Mouse (Mus musculus) CH12.LX (cell line): ENCODE results near the gene Pex19. TPM values are rescaled to one million over a fixed set of nuclear protein-coding genes. Genes with fewer than 3 reads are reported as not detected.

Experiments used
- DNase-seq: peaks from one replicate; pipeline ENCODE4 v3.0.0-alpha.2; 2013; ENCODE audit errors: extremely low read depth
- H3K27ac ChIP-seq: 2 replicates; pipeline ENCODE4 v1.5.1; 2012; ENCODE audit warnings: low read depth, mild to moderate bottlenecking, control low read depth, moderate library complexity; ENCODE audit not compliant: insufficient read depth
- H3K27me3 ChIP-seq: replicated peaks from 2 replicates; pipeline ENCODE3; 2012; ENCODE audit warnings: inconsistent platforms
- H3K36me3 ChIP-seq, 2 experiments: replicated peaks in 1 of 2; 2 replicates each; pipeline versions ENCODE3 to v1.6.1; 2012; ENCODE audit warnings: inconsistent platforms in 1 of 2, low read length in 1 of 2, mild to moderate bottlenecking in 1 of 2, mixed read lengths in 1 of 2, moderate library complexity in 1 of 2; ENCODE audit not compliant: control insufficient read depth in 1 of 2, insufficient read depth in 1 of 2
- H3K4me1 ChIP-seq, 2 experiments: 2 replicates each; pipeline ENCODE4 v1.6.1; 2012; ENCODE audit warnings: inconsistent platforms in 1 of 2, moderate library complexity in 1 of 2; ENCODE audit not compliant: insufficient read depth in 2 of 2, control insufficient read depth in 1 of 2
- H3K4me2 ChIP-seq: 2 replicates; pipeline ENCODE4 v1.6.1; 2012; ENCODE audit warnings: low read depth, mild to moderate bottlenecking, control low read depth; ENCODE audit not compliant: poor library complexity, insufficient read depth, severe bottlenecking
- H3K4me3 ChIP-seq, 3 experiments: fragments of 150-350 bp in 1 of 3; sonication (generic) in 1 of 3; replicated peaks in 1 of 3; 2 replicates each; pipeline versions ENCODE3 to v1.5.1; 2011 to 2012; ENCODE audit warnings: low read depth in 2 of 3, low read length in 2 of 3, mild to moderate bottlenecking in 2 of 3, moderate library complexity in 2 of 3, control low read depth in 1 of 3, improper control_type of control experiment in 1 of 3, inconsistent platforms in 1 of 3, mixed read lengths in 1 of 3; ENCODE audit not compliant: poor library complexity in 1 of 3
- H3K79me2 ChIP-seq: replicated peaks from 2 replicates; pipeline ENCODE4 v1.6.1; 2012; ENCODE audit warnings: mild to moderate bottlenecking, moderate library complexity; ENCODE audit not compliant: control insufficient read depth, poor library complexity, insufficient read depth, severe bottlenecking; ENCODE audit errors: extremely low read depth
- H3K9ac ChIP-seq: 2 replicates; pipeline ENCODE4 v1.6.1; 2012; ENCODE audit warnings: low read depth, mild to moderate bottlenecking, control low read depth, moderate library complexity; ENCODE audit not compliant: insufficient read depth
- H3K9me3 ChIP-seq: replicated peaks from 2 replicates; pipeline ENCODE3; 2012; ENCODE audit warnings: low read length, inconsistent platforms, mixed read lengths
- BHLHE40 ChIP-seq: IDR thresholded peaks from 2 replicates; pipeline ENCODE4 v1.6.1; 2011; ENCODE audit warnings: mild to moderate bottlenecking, low read depth, low read length, improper control_type of control experiment
- CTCF ChIP-seq, 2 experiments: IDR thresholded peaks in 1 of 2; conservative IDR thresholded peaks in 1 of 2; 2 replicates each; pipeline ENCODE4 v1.5.1; 2011 to 2012; ENCODE audit warnings: low read depth in 2 of 2, low read length in 2 of 2, improper control_type of control experiment in 1 of 2, inconsistent platforms in 1 of 2, mild to moderate bottlenecking in 1 of 2, moderate library complexity in 1 of 2
- GABPA ChIP-seq: IDR thresholded peaks from 2 replicates; pipeline ENCODE4 v1.6.1; 2012; ENCODE audit warnings: low read depth, low read length, improper control_type of control experiment, inconsistent platforms; ENCODE audit not compliant: insufficient replicate concordance
- HCFC1 ChIP-seq: IDR thresholded peaks from 2 replicates; pipeline ENCODE4 v1.6.1; 2012; ENCODE audit warnings: low read depth, mild to moderate bottlenecking, inconsistent platforms, low read length, improper control_type of control experiment
- JUN ChIP-seq: IDR thresholded peaks from 2 replicates; pipeline ENCODE4 v1.6.1; 2011; ENCODE audit warnings: low read depth, mild to moderate bottlenecking, low read length, improper control_type of control experiment, moderate library complexity; ENCODE audit not compliant: insufficient read depth
- JUND ChIP-seq: conservative IDR thresholded peaks from 2 replicates; pipeline ENCODE4 v1.6.1; 2011; ENCODE audit warnings: low read depth, low read length, improper control_type of control experiment
- MAFK ChIP-seq: IDR thresholded peaks from 2 replicates; pipeline ENCODE4 v1.6.1; 2011; ENCODE audit warnings: low read length, improper control_type of control experiment; ENCODE audit not compliant: insufficient replicate concordance
- MAX ChIP-seq: IDR thresholded peaks from 2 replicates; pipeline ENCODE4 v1.6.1; 2011; ENCODE audit warnings: low read length, improper control_type of control experiment
- MEF2A ChIP-seq: IDR thresholded peaks from 2 replicates; pipeline ENCODE4 v1.6.1; 2014; ENCODE audit warnings: low read depth, mild to moderate bottlenecking, inconsistent platforms, low read length, improper control_type of control experiment, borderline replicate concordance
- MYC ChIP-seq: IDR thresholded peaks from 2 replicates; pipeline ENCODE4 v1.6.1; 2011; ENCODE audit warnings: low read depth, mild to moderate bottlenecking, improper control_type of control experiment, low read length
- NELFE ChIP-seq: IDR thresholded peaks from 2 replicates; pipeline ENCODE4 v1.6.1; 2011; ENCODE audit warnings: low read depth, low read length, improper control_type of control experiment
- POLR2A ChIP-seq: IDR thresholded peaks from 2 replicates; pipeline ENCODE4 v1.6.1; 2011; ENCODE audit warnings: low read depth, mild to moderate bottlenecking, improper control_type of control experiment, low read length
- SMC3 ChIP-seq: IDR thresholded peaks from 2 replicates; pipeline ENCODE4 v1.6.1; 2011; ENCODE audit warnings: low read depth, low read length, improper control_type of control experiment
- TBP ChIP-seq: conservative IDR thresholded peaks from 2 replicates; pipeline ENCODE4 v1.6.1; 2011; ENCODE audit warnings: low read depth, low read length, improper control_type of control experiment
- TCF12 ChIP-seq: IDR thresholded peaks from 2 replicates; pipeline ENCODE4 v1.6.1; 2014; ENCODE audit warnings: low read depth, mild to moderate bottlenecking, inconsistent platforms, low read length, improper control_type of control experiment
- ZNF384 ChIP-seq: IDR thresholded peaks from 2 replicates; pipeline ENCODE4 v1.6.1; 2012; ENCODE audit warnings: low read depth, low read length, improper control_type of control experiment, inconsistent platforms
- dilution Hi-C: fragments of 300-500 bp; cut with MboI; formaldehyde crosslinking; loops from 2 replicates; pipeline ENCODE4 v1.14.3; 2020; ENCODE audit warnings: low sequenced_read_pairs; ENCODE audit not compliant: extremely low pct_unique_long_range_greater_than_20kb, extremely low pct_ligation_motif_present
- in situ Hi-C: fragments of 300-500 bp; cut with MboI; formaldehyde crosslinking; loops from 3 replicates; pipeline ENCODE4 v1.14.3; 2019; ENCODE audit warnings: low sequenced_read_pairs, low pct_ligation_motif_present, low pct_unique_long_range_greater_than_20kb, mixed read lengths
- polyA plus RNA-seq: library from polyadenylated mRNA; unstranded; fragments of >175 nt; gene quantifications from 2 replicates; pipeline ENCODE4 v1.2.1, GENCODE M21; 2012; ENCODE audit warnings: low read depth; ENCODE audit not compliant: insufficient read length
- total RNA-seq, 2 experiments: library from RNA; depleted of rRNA; stranded (reverse); fragments of 300-350 nt in 1 of 2; fragments of >200 nt in 1 of 2; gene quantifications; 2 replicates each; pipeline ENCODE4 v1.2.3; 2012 to 2014

The Pex19 gene
- total and polyA plus RNA-seq, 3 experiments = 43.5 to 58.2 (median 53.6) TPM

- Histone ChIP-seq H3K9me3 (no peaks in the 10 kb centered on the region), H3K36me3 (peaks cover 0 to 10% of the 10 kb centered on the region in 2 experiments), H3K4me3 (no peak overlapping the region), H3K79me2 (no peaks in the 10 kb centered on the region), H3K4me2 (no peak overlapping the region), H3K9ac (no peak overlapping the region), H3K27ac (no peak overlapping the region), H3K4me1 (peaks cover 0 to 6% of the 10 kb centered on the region in 2 experiments; a peak in 2 of 4 replicates), H3K27me3 (no peaks in the 10 kb centered on the region)
- TF ChIP-seq TBP (no peak), MYC (no peak), NELFE (no peak), HCFC1 (no peak), CTCF (conservative IDR thresholded peaks at IDR 0.05 in 1 of 2, IDR thresholded peaks at IDR 0.05 in 1 of 2; ENCODE audit: low read depth in 2 of 2, low read length in 2 of 2) (no peak), MEF2A (no peak), SMC3 (no peak), JUND (no peak), JUN (no peak), POLR2A (no peak)
- in situ Hi-C loops = no loop called here
- dilution Hi-C loops = no loop called here
- no peak for DNase-seq
These were observed 13.6 kb downstream of the Pex19 start for GRCm38 (mm10) chr1:172140160-172140559.

- no peaks in the 10 kb centered on the region for H3K79me2 ChIP-seq
- no peak overlapping the region for H3K9ac ChIP-seq
- H3K4me2 ChIP-seq = no peak overlapping the region
- in situ Hi-C loops = no loop called here
- no peaks in the 10 kb centered on the region for H3K27me3 ChIP-seq
- no peaks in the 10 kb centered on the region for H3K9me3 ChIP-seq
- H3K27ac ChIP-seq = no peak overlapping the region
- H3K4me3 ChIP-seq = no peak overlapping the region
- TF ChIP-seq CTCF (conservative IDR thresholded peaks at IDR 0.05 in 1 of 2, IDR thresholded peaks at IDR 0.05 in 1 of 2; ENCODE audit: low read depth in 2 of 2, low read length in 2 of 2) (no peak), BHLHE40 (no peak), TCF12 (no peak), POLR2A (no peak), TBP (no peak), JUND (no peak), MAX (no peak), ZNF384 (no peak), MAFK (no peak), GABPA (no peak), SMC3 (no peak)
- TF ChIP-seq, all 38 proteins: peak for 0
- no peak for DNase-seq
- dilution Hi-C loops = no loop called here
- Histone ChIP-seq H3K36me3 (peaks cover 0 to 6% of the 10 kb centered on the region in 2 experiments), H3K4me1 (peaks cover 0 to 6% of the 10 kb centered on the region in 2 experiments; a peak in 2 of 4 replicates)
These were observed 14.3 kb downstream of the Pex19 start for GRCm38 (mm10) chr1:172140825-172141224.
